Mouse (Mus musculus): ENCODE results near the gene Drg1. TPM values are rescaled to one million over a fixed set of nuclear protein-coding genes. Genes with fewer than 3 reads are reported as not detected.
A peak's percentile ranks its signal among the peaks of the same experiment; 100 is the strongest.

Gene Drg1
- total and polyA plus RNA-seq, 2 experiments from 2014 or later, result 73.1 to 176 TPM

- ATAC-seq, result no peak
Observed at GRCm38 (mm10) chr11:3285940-3286339, 19.7 kb upstream of the Drg1 start.

GRCm38 (mm10) chr11:3283645-3284044 is 17.4 kb upstream of the Drg1 start:
- no peak for ATAC-seq
- H3K27me3 ChIP-seq (ENCODE audit: insufficient read depth, low read length), result no peaks in the 10 kb centered on the region
- 0 out of 2 replicates have a peak, but pooled peaks cover 11% of the 10 kb centered on the region for H3K4me1 ChIP-seq (ENCODE audit: insufficient read depth, low read length)
- H3K4me3 ChIP-seq (ENCODE audit: low read length), result no peak overlapping the region
- H3K27ac ChIP-seq, result no peak overlapping the region
- H3K4me2 ChIP-seq (ENCODE audit: low read depth, low read length), result no peak overlapping the region
- H3K36me3 ChIP-seq (ENCODE audit: insufficient read depth, low read length), result no peaks in the 10 kb centered on the region
- no peak for TF ChIP-seq CTCF (IDR thresholded peaks at IDR 0.05; ENCODE audit: low read depth)
- no peak overlapping the region for H3K9ac ChIP-seq (replicated peaks; ENCODE audit: low read length)
- WGBS, result 91% methylated on average over 6 of the region's 6 CpGs
- DNase-seq (ENCODE audit: low spot score), result no peak
- no peaks in the 10 kb centered on the region for H3K9me3 ChIP-seq (ENCODE audit: low read length)

More at GRCm38 (mm10) chr11:3285940-3286339, 19.7 kb upstream of the Drg1 start:
- Histone ChIP-seq H3K4me3 (ENCODE audit: low read length) (no peak overlapping the region), H3K4me2 (ENCODE audit: low read depth, low read length) (no peak overlapping the region), H3K27me3 (ENCODE audit: insufficient read depth, low read length) (no peaks in the 10 kb centered on the region), H3K9me3 (ENCODE audit: low read length) (no peaks in the 10 kb centered on the region), H3K27ac (no peak overlapping the region), H3K36me3 (ENCODE audit: insufficient read depth, low read length) (no peaks in the 10 kb centered on the region), H3K9ac (replicated peaks; ENCODE audit: low read length) (no peak overlapping the region), H3K4me1 (ENCODE audit: insufficient read depth, low read length) (0 out of 2 replicates have a peak, but pooled peaks cover 11% of the 10 kb centered on the region)
- 89% methylated on average over 3 of the region's 3 CpGs for WGBS
- DNase-seq (ENCODE audit: low spot score), result no peak
- TF ChIP-seq CTCF (IDR thresholded peaks at IDR 0.05; ENCODE audit: low read depth), result no peak

- Histone ChIP-seq H3K27me3 (ENCODE audit: insufficient read depth, low read length) (no peaks in the 10 kb centered on the region), H3K9ac (replicated peaks; ENCODE audit: low read length) (no peak overlapping the region), H3K4me2 (ENCODE audit: low read depth, low read length) (no peak overlapping the region), H3K4me3 (ENCODE audit: low read length) (no peak overlapping the region), H3K27ac (no peak overlapping the region), H3K4me1 (ENCODE audit: insufficient read depth, low read length) (0 out of 2 replicates have a peak, but pooled peaks cover 6% of the 10 kb centered on the region), H3K36me3 (ENCODE audit: insufficient read depth, low read length) (no peaks in the 10 kb centered on the region), H3K9me3 (ENCODE audit: low read length) (no peaks in the 10 kb centered on the region)
- WGBS, result 84% methylated on average over 6 of the region's 6 CpGs
- TF ChIP-seq CTCF (IDR thresholded peaks at IDR 0.05; ENCODE audit: low read depth), result no peak
- ATAC-seq, result no peak
- DNase-seq (ENCODE audit: low spot score), result no peak
Observed at GRCm38 (mm10) chr11:3282887-3283286, 16.7 kb upstream of the Drg1 start.

- no peak for DNase-seq (ENCODE audit: low spot score)
- Histone ChIP-seq H3K4me1 (ENCODE audit: insufficient read depth, low read length) (no peaks in the 10 kb centered on the region), H3K4me3 (ENCODE audit: low read length) (no peak overlapping the region), H3K9me3 (ENCODE audit: low read length) (no peaks in the 10 kb centered on the region), H3K27me3 (ENCODE audit: insufficient read depth, low read length) (no peaks in the 10 kb centered on the region), H3K9ac (replicated peaks; ENCODE audit: low read length) (no peak overlapping the region), H3K27ac (no peak overlapping the region), H3K4me2 (ENCODE audit: low read depth, low read length) (no peak overlapping the region), H3K36me3 (ENCODE audit: insufficient read depth, low read length) (no peaks in the 10 kb centered on the region)
- 81% methylated on average over 2 of the region's 2 CpGs for WGBS
- TF ChIP-seq CTCF (IDR thresholded peaks at IDR 0.05; ENCODE audit: low read depth), result no peak
- no peak for ATAC-seq
Observed at GRCm38 (mm10) chr11:3279729-3280128, 13.5 kb upstream of the Drg1 start.

- H3K27me3 ChIP-seq (ENCODE audit: insufficient read depth, low read length), result no peaks in the 10 kb centered on the region
- H3K9me3 ChIP-seq (ENCODE audit: low read length), result no peaks in the 10 kb centered on the region
- ATAC-seq, result no peak
- H3K27ac ChIP-seq, result no peak overlapping the region
- H3K4me3 ChIP-seq (ENCODE audit: low read length), result no peak overlapping the region
- WGBS, result 75% methylated on average over 5 of the region's 5 CpGs
- H3K4me2 ChIP-seq (ENCODE audit: low read depth, low read length), result no peak overlapping the region
- TF ChIP-seq CTCF (IDR thresholded peaks at IDR 0.05; ENCODE audit: low read depth), result no peak
- no peaks in the 10 kb centered on the region for H3K36me3 ChIP-seq (ENCODE audit: insufficient read depth, low read length)
- no peak overlapping the region for H3K9ac ChIP-seq (replicated peaks; ENCODE audit: low read length)
- H3K4me1 ChIP-seq (ENCODE audit: insufficient read depth, low read length), result no peaks in the 10 kb centered on the region
- DNase-seq (ENCODE audit: low spot score), result no peak
Observed at GRCm38 (mm10) chr11:3278351-3278750, 12.1 kb upstream of the Drg1 start.

GRCm38 (mm10) chr11:3269241-3269640 is 3.0 kb upstream of the Drg1 start:
- no peak overlapping the region for H3K9ac ChIP-seq (replicated peaks; ENCODE audit: low read length)
- H3K4me3 ChIP-seq (ENCODE audit: low read length), result no peak overlapping the region
- no peak for TF ChIP-seq CTCF (IDR thresholded peaks at IDR 0.05; ENCODE audit: low read depth)
- no peaks in the 10 kb centered on the region for H3K27me3 ChIP-seq (ENCODE audit: insufficient read depth, low read length)
- no peak overlapping the region for H3K27ac ChIP-seq
- no peak overlapping the region for H3K4me2 ChIP-seq (ENCODE audit: low read depth, low read length)
- 45% methylated on average over 4 of the region's 4 CpGs for WGBS
- H3K9me3 ChIP-seq (ENCODE audit: low read length), result no peaks in the 10 kb centered on the region
- ATAC-seq (no peak), DNase-seq (ENCODE audit: low spot score) (no peak)
- H3K36me3 ChIP-seq (ENCODE audit: insufficient read depth, low read length), result no peaks in the 10 kb centered on the region
- H3K4me1 ChIP-seq (ENCODE audit: insufficient read depth, low read length), result peaks cover 4% of the 10 kb centered on the region; the same call in 1 of the 2 replicates

- peak overlapping the region; percentile 68 for H3K4me3 ChIP-seq (ENCODE audit: low read length)
- H3K27me3 ChIP-seq (ENCODE audit: insufficient read depth, low read length), result no peaks in the 10 kb centered on the region
- WGBS, result 51% methylated on average over 7 of the region's 7 CpGs
- DNase-seq (ENCODE audit: low spot score), result no peak
- peaks cover 4% of the 10 kb centered on the region; the same call in 1 of the 2 replicates for H3K4me1 ChIP-seq (ENCODE audit: insufficient read depth, low read length)
- TF ChIP-seq CTCF (IDR thresholded peaks at IDR 0.05; ENCODE audit: low read depth), result no peak
- 0 out of 2 replicates have a peak, but pooled peaks cover 4% of the 10 kb centered on the region for H3K36me3 ChIP-seq (ENCODE audit: insufficient read depth, low read length)
- ATAC-seq, result no peak
- H3K9me3 ChIP-seq (ENCODE audit: low read length), result no peaks in the 10 kb centered on the region
- H3K4me2 ChIP-seq (ENCODE audit: low read depth, low read length), result peak overlapping the region; percentile 76
- peak overlapping the region; percentile 89 for H3K27ac ChIP-seq
- peak overlapping the region; percentile 92; the same call in 1 of the 2 replicates for H3K9ac ChIP-seq (replicated peaks; ENCODE audit: low read length)
Observed at GRCm38 (mm10) chr11:3267133-3267532, 918 bp upstream of the Drg1 start.

Data from hindbrain, postnatal 0 days (tissue).